Mouse (Mus musculus) kidney, adult 2 months (tissue): ENCODE data around the gene Tnrc6b. TPM values are rescaled to one million over a fixed set of nuclear protein-coding genes. Genes with fewer than 3 reads are reported as not detected.
A peak's percentile ranks its signal among the peaks of the same experiment; 100 is the strongest.
"Not testable (repeated sequence)": the region's sequence is repeated elsewhere in the genome, so short reads cannot be mapped to it uniquely, and the experiment has no call there.

Experiments used
- DNase-seq: peaks from one replicate; pipeline ENCODE4 v3.0.0; 2021
- H3K27ac ChIP-seq: fragments of 200-500 bp; 2 replicates; pipeline ENCODE4 v1.5.1; 2012; ENCODE audit warnings: low read depth, low read length, control low read depth, inconsistent platforms; ENCODE audit not compliant: insufficient read depth
- H3K27me3 ChIP-seq: fragments of 200-500 bp; replicated peaks from 2 replicates; pipeline ENCODE4 v1.6.1; 2012; ENCODE audit warnings: mild to moderate bottlenecking, moderate library complexity, low read length, inconsistent platforms; ENCODE audit not compliant: control insufficient read depth, insufficient read depth
- H3K36me3 ChIP-seq: fragments of 200-500 bp; 2 replicates; pipeline ENCODE4 v1.6.1; 2012; ENCODE audit warnings: mild to moderate bottlenecking, moderate library complexity, low read length, inconsistent platforms; ENCODE audit not compliant: control insufficient read depth, insufficient read depth
- H3K4me1 ChIP-seq: fragments of 200-500 bp; 2 replicates; pipeline ENCODE4 v1.6.1; 2011; ENCODE audit warnings: low read length; ENCODE audit not compliant: control insufficient read depth, insufficient read depth
- H3K4me3 ChIP-seq: fragments of 200-500 bp; 2 replicates; pipeline ENCODE4 v1.5.1; 2011; ENCODE audit warnings: mild to moderate bottlenecking, low read depth, low read length, control low read depth; ENCODE audit not compliant: insufficient read depth
- CTCF ChIP-seq: fragments of 200-500 bp; conservative IDR thresholded peaks from 2 replicates; pipeline ENCODE4 v1.5.1; 2011; ENCODE audit warnings: low read depth, mild to moderate bottlenecking, control low read depth, low read length, moderate library complexity, mixed read lengths; ENCODE audit not compliant: insufficient read depth, insufficient read length
- POLR2A ChIP-seq: fragments of 200-500 bp; IDR thresholded peaks from one replicate; pipeline ENCODE4 v1.6.1; 2011; ENCODE audit warnings: low read depth, low read length, control low read depth
- WGBS: fragments of 180-500 bp; shearing (Covaris S2); methylation state at CpG from one replicate; pipeline ENCODE4 v1.1.7; 2018; 5-methylcytosine and 5-hydroxymethylcytosine counted together
- polyA plus RNA-seq: library from polyadenylated mRNA; depleted of rRNA; stranded (reverse); fragments of >200 nt; gene quantifications from 2 replicates; pipeline ENCODE4 v1.2.3, GENCODE M21; 2012

Tnrc6b gene
- polyA plus RNA-seq, 1 experiment = 12.1 TPM

DNA sequence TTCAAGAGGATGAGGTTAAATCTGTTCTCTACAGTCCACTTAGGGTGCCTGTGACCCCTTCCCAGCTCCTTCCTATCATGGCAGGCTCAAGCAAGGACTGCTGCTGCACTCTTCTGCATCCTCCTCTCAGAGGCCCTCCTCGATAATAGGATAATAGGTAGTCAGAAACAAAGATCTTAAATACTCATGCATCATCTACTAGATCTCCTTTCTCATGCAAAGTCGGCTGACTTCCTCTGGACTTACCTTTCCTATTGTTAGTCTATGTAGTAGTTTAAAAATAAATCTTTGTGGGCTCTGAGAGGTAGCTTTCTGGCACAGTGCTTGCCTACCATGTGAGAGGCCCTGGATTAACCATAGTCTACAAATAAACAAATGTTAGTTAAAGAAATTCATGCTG lies 18.4 kb downstream of the Tnrc6b start:
- TF ChIP-seq CTCF (no peak), POLR2A (no peak)
- no peak overlapping the region for H3K27ac ChIP-seq
- H3K27me3 ChIP-seq = no peaks in the 10 kb centered on the region
- peaks cover 7% of the 10 kb centered on the region; the same call in 1 of the 2 replicates for H3K4me1 ChIP-seq
- WGBS = 64% methylated on average over 2 of the region's 2 CpGs
- DNase-seq = no peak
- no peaks in the 10 kb centered on the region for H3K36me3 ChIP-seq
- no peak overlapping the region for H3K4me3 ChIP-seq

DNA sequence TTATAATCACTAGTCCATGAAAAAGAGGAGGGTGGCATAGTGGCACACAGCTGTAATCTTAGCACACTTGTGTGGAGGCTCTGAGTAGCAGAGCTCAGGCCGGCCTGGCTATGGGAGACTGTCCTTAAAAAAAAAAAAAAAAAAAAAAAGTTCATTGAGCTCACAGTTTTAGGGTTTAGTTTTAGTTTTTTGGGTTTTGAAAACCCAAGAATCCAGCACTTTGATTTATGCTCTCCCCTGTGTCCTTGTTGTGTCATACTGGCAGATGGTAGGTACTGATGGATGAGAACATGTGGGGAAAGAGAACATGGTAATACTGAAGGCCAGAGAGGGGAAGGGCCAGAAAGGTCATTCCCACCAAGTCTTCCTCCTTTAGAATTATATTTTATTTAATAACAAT lies 19.9 kb downstream of the Tnrc6b start:
- no peak for DNase-seq

DNA sequence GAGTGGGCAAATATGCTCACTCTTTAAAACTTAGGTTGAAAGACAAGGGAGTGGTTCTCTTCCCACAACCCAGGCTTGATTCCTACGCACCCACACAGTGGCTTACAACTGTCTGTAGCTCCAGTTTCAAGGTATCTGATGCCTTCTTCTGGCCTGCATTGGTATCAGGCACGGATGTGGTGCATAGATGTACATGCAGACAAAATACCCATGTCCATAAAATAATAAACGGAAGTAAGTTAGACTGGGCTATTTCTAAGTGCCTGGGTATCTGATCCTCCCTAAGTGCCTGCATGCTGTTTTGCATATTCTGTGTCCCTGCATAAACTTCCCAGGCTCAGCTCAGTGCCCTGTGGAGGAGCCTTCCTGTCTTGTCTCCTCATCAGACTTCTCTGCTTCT lies 20.4 kb downstream of the Tnrc6b start:
- Histone ChIP-seq H3K36me3 (no peaks in the 10 kb centered on the region), H3K4me1 (peaks cover 7% of the 10 kb centered on the region; the same call in 1 of the 2 replicates), H3K4me3 (no peak overlapping the region), H3K27ac (no peak overlapping the region), H3K27me3 (no peaks in the 10 kb centered on the region)
- 61% methylated on average over 3 of the region's 3 CpGs for WGBS
- TF ChIP-seq POLR2A (no peak), CTCF (no peak)
- DNase-seq = no peak

More for the DNA sequence above, 19.9 kb downstream of the Tnrc6b start:
- Histone ChIP-seq H3K36me3 (no peaks in the 10 kb centered on the region), H3K4me1 (peaks cover 7% of the 10 kb centered on the region; the same call in 1 of the 2 replicates), H3K27me3 (no peaks in the 10 kb centered on the region), H3K27ac (no peak overlapping the region), H3K4me3 (no peak overlapping the region)
- TF ChIP-seq CTCF (no peak), POLR2A (no peak)
- WGBS = 70% methylated on average over 1 of the region's 1 CpGs

DNA sequence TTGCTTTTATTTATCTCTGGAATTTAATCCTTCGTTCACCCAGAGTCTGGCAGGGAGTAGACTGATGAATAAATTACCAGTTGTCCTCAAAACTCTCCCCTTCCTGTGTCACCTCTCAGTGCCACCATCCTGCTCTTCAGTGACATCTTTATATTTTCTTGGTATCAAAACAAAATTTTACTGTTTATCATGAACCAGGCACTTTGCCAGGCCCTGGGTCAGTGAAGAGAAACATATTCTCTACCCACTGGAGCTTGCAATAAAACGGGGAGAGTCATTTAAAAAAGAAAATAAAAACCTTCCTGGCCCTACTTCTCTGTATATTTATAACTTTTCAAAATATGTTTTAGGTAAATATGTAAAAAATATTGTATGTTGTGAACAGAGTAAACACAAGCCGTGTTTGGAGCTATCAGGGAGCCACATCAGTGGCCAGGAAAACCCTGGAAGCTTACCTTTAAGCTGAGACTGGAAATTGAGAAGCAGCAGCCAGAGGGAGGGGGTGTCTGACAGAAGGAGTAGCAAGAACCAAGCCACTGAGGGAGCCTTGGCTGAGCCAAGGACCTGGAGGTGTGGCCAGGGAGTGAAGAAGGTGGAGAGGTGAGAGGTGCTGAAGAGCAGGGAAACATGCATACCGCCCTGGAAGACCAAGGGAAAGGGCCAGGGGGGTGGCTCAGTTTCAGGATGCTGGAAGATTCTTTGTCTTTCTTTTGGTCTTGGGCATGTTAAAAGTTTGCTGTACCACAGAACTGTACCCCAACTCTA lies 21.3 kb downstream of the Tnrc6b start:
- H3K4me1 ChIP-seq = peaks cover 7% of the 10 kb centered on the region; the same call in 1 of the 2 replicates
- TF ChIP-seq CTCF (no peak), POLR2A (no peak)
- 22% methylated on average over 4 of the region's 4 CpGs for WGBS
- H3K36me3 ChIP-seq = no peaks in the 10 kb centered on the region
- no peaks in the 10 kb centered on the region for H3K27me3 ChIP-seq
- peak; percentile 26 for DNase-seq
- no peak overlapping the region for H3K27ac ChIP-seq
- no peak overlapping the region for H3K4me3 ChIP-seq

DNA sequence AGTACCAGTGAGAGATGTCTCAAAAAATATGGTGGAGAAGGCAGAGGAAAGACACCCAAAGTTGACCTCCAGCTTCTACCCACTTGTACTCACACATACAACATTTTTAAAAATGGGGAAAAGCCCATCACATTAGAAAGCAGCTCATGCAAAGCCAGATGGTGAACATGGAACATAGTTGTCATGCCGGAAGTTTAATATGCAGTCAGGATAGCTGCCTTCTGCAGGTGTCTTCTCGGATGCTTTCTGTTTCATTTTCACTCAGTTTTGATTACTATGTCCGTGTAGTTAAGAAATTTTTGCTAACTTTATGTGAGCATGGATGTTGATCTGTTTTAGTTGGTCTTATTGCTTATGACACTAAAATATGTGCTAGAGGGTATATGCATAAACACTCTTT lies 24.2 kb downstream of the Tnrc6b start:
- Histone ChIP-seq H3K36me3 (no peaks in the 10 kb centered on the region), H3K27ac (no peak overlapping the region), H3K27me3 (no peaks in the 10 kb centered on the region), H3K4me1 (peaks cover 7% of the 10 kb centered on the region; the same call in 1 of the 2 replicates), H3K4me3 (no peak overlapping the region)
- no peak for TF ChIP-seq CTCF
- TF ChIP-seq POLR2A = no peak
- no peak for DNase-seq
- WGBS = 87% methylated on average over 3 of the region's 3 CpGs

DNA sequence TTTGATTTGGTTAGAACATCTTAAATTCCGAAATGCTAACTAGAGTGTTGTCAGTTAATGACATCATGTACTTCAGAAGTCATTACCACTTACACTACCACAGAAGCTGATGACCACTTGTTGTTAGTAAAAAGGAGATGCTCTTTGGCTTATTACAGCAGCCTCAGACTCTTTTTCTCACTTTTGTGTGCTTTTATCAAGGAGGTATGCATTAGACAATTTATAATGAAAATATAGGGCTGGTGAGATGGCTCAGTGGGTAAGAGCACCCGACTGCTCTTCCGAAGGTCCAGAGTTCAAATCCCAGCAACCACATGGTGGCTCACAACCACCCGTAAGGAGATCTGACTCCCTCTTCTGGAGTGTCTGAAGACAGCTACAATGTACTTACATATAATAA lies 24.6 kb downstream of the Tnrc6b start:
- H3K4me3 ChIP-seq, H3K36me3 ChIP-seq, H3K4me1 ChIP-seq, H3K27ac ChIP-seq, H3K27me3 ChIP-seq, DNase-seq: not testable (repeated sequence)
- 95% methylated on average over 4 of the region's 4 CpGs for WGBS

DNA sequence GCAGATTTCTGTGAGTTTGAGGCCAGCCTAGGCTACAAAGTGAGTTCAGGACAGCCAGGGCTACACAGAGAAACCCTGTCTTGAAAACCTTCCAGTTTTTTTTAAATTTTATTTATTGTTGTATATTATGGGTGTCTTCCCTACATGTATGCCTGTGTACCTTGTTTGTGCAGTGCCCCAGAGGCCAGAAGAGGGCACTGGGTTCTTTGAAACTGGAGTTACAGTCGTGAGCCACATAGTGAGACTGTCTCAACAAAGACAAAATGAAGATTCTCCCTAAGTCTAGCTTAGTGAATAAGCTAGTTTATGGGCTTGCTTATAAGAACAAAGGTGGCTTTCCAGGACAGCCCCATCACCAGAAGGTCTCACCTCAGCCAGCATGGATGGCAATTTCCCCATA lies 25.4 kb downstream of the Tnrc6b start:
- Histone ChIP-seq H3K4me1 (peaks cover 4% of the 10 kb centered on the region; the same call in 1 of the 2 replicates), H3K27ac (no peak overlapping the region), H3K27me3 (no peaks in the 10 kb centered on the region), H3K36me3 (no peaks in the 10 kb centered on the region), H3K4me3 (no peak overlapping the region)
- no peak for DNase-seq
- peak; percentile 23; the same call in 1 of the 2 replicates for TF ChIP-seq CTCF
- no peak for TF ChIP-seq POLR2A
- 59% methylated on average over 1 of the region's 1 CpGs for WGBS
